Mouse (Mus musculus): ENCODE data around the gene Nmbr. TPM values are rescaled to one million over a fixed set of nuclear protein-coding genes. Genes with fewer than 3 reads are reported as not detected.
A peak's percentile ranks its signal among the peaks of the same experiment; 100 is the strongest.

The Nmbr gene
- total RNA-seq (2021) = not detected
- long read RNA-seq, experiment 1 = 0 reads
- long read RNA-seq, experiment 2 = 0 reads

DNA sequence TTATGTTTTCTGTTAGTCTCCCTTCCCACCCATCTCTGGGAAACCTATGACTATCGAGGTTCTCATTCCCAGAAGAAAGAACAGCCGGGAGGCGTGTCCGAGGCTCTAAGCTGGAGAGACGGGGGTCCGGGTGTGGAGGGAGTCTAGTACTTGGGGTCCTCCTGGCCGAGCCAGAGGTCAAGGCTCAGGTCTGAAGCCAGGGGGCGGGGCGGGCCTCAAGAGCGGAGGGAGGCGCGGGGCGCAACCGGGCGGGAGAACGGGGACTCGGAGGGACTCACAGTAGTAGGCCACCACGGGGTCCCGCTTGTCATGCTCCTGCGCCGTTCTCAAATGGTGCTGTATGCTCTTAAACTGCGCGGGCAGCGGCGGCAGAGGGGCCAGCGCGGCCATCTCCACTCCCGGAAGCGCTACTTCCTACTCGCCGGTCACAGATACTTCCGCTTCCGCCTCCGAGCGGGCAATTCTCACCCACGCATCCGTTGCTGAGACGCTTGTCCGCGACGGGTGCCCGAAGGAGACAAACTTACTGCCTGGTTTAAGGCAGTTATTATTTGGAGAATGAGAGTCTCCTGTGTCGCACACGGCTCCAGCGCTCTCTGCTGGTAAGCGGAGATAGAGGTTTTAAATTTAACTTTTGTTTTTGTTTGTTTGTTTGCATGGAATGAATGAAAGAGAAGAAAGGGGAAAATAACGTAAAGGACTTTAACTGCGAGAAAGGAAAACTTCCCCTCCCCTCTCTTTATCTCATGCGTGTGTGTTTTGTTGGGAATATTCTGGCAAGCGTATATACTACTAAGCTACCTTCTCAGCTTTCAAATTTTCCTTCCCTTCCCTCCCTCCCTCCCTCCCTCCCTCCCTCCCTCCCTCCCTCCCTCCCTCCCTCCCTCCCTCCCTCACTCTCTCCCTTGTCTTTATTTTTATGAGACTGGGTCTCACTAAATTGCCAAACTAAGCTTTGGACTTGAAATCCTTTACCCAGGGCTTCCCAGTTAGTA is at the start of gene Nmbr, which contains the start of gene Vta1:
Gene Nmbr (plus strand): TSS at position 520 of the 995 bp plus-strand sequence.
Gene Vta1 (minus strand): TSS at position 489 of the 995 bp plus-strand sequence.
- intact Hi-C loops (cut with DNase I) = loop anchor here (2.0 kb wide), 2 partner anchors 255 to 299 kb away; no protein-coding TSS in a partner anchor
- DNase-seq = peak; percentile 95 to 97

DNA sequence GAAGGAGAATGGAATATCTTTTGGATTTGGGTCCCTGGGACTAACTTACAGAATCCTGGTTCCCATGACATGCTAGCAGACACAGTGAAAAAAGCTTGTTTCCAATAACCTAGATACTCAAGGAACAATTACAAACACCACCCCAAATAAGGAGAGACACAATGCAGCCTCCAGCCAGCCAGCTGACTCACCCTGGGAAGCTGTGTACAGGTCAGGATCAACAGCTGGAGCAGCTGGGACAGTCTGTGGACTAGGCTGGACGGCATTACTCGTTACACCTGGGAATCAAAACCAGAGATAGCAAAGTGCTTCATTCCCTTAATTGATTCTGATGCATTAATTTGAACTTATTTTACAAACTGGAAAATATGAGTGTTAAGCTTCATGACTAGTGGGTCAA is 44.5 kb upstream of the Nmbr start:
- intact Hi-C loops (cut with DNase I) = no loop called here
- peak; percentile 19 to 41 for DNase-seq

DNA sequence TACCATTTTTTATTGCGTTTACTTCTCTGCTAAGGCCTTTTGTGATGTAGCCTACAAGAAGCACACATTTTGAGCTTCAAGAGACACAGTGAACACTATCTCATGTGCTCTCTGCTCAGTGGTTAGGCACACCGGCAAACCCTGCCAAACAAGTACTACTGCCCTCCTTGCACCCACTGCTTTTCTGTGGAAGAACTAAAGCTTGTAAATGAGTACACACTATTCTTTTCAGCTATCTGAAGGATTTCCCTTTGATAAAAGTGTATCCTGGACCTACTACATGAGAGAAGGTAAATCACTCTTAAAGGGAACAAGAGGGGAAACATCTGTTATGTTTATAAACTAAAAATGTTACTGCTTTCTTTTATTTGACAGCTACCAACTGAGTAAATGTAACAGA is 39.2 kb upstream of the Nmbr start:
- no peak for DNase-seq
- intact Hi-C loops (cut with DNase I) = no loop called here

DNA sequence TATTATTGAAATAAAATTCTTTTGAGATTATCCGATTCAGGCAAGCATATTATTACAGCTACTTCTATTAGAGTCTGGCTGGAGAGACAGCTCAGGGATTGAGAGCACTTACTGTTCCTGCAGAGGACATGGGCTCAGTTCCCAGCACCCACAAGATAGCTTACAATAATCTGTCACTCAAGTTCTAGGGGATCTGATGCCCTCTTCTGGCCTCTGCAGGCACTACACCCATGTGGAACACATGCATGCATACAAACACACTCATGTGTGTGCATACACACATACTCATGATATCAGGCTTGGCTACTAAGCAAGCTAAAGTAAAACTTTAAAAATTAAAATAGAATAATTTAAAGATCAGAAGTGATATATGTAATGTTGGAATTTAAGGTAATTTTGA is 19.7 kb upstream of the Nmbr start:
- intact Hi-C loops (cut with DNase I) = no loop called here

DNA sequence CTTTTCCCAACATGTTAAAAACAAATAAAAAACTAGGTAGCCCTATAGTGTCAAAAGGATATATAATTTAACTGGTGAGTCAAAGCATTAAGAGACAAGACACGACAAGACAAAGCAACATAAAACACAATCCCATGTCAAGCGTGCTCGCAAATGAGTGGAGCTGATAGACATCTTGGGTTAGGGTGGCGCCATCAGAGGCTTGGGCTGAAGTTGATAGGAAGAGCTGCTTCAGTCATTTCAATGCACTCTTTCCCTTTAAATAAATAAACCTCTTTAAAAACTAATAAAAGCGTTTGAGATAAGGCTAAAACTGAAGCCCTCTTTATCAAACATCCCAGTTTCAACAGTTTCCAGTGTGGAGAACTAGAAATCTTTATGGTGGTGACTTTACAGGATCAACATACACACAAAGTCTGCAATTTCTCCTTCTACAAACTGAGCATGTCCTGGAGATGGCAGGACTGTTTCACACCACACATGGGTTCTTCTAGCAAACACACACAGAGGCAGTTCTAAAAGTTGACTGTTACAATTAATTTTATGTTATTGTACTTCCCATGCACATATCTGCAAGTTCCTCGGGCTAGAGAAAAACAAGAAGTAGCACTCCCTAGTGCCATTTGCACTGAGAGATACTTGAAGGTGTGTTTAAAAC is 16.5 kb upstream of the Nmbr start:
- intact Hi-C loops (cut with DNase I) = no loop called here
- DNase-seq = no peak

More for the DNA sequence above, 19.7 kb upstream of the Nmbr start:
- DNase-seq = no peak

GRCm38 (mm10) chr10:14690349-14690748 is 15.0 kb upstream of the Nmbr start:
- no peak for DNase-seq
- intact Hi-C loops (cut with DNase I) = no loop called here

DNA sequence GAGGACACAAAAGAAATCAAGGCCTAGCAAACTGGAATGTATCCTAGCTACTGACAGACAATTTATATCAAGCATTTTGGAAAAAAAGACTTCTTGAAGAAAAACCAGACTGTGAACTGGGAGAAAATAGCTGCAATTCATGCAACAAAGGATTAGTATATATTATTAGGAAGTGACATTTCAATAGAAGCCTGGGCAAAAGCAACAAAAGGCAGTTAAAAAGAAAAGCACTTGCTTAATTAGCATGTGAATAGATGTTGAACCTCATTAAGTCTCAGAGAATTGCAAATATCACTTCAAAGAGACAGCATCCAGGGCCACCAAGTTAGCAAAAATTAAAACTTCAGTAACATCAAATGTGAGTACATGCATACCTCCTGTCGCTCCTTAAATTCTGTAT is 2.2 kb upstream of the Nmbr start:
- intact Hi-C loops (cut with DNase I) = no loop called here
- DNase-seq = no peak

DNA sequence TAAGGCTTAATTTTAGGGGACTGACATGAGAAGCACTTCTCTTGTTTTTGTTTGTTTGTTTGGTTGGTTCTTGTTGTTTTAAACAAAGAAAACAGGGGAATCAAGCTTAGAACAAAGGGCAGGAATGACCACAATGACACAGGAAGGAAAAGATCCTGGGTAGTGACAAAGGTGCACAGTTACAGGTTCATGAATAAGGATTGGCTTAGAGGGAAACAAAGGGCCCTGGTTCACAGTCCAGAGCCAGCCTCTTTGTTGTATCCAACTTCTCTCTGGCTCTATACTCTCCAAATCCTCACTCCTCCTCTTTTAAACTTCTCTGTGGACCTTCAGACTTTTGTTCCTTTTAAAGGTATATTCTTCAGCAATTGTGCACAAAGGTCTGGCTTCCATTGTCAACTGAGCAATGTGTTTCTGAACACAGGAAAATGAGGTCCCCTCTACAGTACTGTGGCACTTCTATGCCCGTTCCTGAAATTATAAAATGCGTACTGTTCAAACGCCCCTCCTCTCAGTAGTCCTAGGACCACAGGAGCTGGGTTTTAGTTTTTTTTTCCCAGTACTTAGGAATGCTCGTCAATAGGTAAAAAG is 1.5 kb upstream of the Nmbr start:
- intact Hi-C loops (cut with DNase I) = loop anchor here (2.0 kb wide), 2 partner anchors 253 to 297 kb away; no protein-coding TSS in a partner anchor
- no peak for DNase-seq

DNA sequence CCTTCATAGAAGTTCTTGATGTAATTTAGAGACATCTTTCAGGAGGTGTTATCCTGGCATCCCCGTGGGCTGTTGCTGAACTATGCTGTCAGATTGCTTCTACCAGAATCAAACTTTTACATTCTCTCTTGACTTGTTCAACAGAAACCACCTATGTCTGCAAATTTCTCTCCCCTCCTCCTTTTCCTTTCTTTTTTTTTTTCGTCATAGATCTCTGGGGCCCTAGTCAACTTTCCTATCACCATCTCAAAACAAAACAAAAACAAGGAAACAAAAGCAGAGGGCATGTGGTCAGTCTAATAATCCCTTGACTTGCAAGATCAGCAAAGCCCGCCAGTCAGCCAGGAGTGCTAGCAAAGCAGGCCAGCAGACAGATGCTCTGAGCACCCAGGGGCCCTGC is 12.7 kb downstream of the Nmbr start, which contains the start of gene Gje1:
Gene Gje1 (minus strand): TSS at position 101 of the 400 bp plus-strand sequence.
- DNase-seq = no peak
- intact Hi-C loops (cut with DNase I) = no loop called here

- intact Hi-C loops (cut with DNase I) = no loop called here
Observed at GRCm38 (mm10) chr10:14725671-14726070, 20.3 kb downstream of the Nmbr start.

DNA sequence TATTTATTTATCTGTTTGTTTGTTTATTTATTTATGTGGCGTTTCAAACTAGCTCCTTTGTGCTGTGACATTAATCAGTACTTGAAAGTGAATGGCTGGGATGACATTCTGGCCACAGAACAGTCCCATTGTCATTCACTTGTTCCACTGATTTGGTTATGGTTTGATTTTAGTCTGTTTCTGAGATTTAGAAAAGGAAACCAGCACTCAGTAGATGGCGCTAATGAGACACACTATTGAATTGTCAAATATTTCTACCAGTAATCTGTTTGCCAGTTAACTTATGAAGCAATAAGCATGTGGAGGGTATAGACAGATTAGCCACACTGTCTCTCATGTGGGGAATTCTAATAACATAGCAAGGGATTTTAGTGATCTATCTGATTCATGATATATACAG is 28.9 kb downstream of the Nmbr start:
- peak in 1 of 2 experiments; percentile 45 for DNase-seq

More at GRCm38 (mm10) chr10:14725671-14726070, 20.3 kb downstream of the Nmbr start:
- no peak for DNase-seq

DNA sequence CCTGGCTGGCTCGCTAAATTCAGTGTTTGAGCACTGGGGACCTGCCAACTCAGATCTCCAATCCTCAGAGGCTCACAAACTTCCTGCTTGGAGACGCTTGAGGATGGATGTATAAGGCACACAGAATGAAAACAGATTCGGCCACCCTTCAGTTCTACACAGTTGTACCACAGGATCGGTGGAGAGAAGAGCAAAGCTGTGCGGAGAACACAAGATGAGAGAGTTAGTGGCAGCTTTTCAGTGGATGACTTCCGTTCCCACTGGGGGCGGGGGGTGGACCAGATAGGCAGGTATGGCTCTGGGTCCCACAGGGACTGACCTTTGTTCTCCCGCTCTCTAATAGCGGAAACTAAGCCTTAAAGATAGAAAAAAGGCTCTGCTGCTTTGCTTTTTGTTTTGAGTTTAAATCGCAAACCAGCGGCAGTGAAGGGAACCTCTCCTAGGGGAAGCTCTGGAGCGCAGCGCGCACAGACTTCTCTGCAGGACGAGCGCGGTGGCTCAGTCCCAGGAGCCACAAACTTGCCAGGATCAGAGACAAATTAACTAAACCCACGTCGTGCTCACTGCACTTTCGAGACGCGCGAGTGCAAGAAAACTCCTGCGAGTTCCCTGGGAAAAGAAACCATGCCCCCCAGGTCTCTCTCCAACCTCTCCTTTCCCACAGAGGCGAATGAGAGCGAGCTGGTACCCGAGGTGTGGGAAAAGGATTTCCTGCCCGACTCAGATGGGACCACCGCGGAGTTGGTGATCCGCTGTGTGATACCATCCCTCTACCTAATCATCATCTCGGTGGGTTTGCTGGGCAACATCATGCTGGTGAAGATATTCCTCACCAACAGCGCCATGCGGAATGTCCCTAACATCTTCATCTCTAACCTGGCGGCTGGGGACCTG is 54.5 kb downstream of the Nmbr start:
- intact Hi-C loops (cut with DNase I) = no loop called here

More for the DNA sequence above, 28.9 kb downstream of the Nmbr start:
- intact Hi-C loops (cut with DNase I) = no loop called here

DNA sequence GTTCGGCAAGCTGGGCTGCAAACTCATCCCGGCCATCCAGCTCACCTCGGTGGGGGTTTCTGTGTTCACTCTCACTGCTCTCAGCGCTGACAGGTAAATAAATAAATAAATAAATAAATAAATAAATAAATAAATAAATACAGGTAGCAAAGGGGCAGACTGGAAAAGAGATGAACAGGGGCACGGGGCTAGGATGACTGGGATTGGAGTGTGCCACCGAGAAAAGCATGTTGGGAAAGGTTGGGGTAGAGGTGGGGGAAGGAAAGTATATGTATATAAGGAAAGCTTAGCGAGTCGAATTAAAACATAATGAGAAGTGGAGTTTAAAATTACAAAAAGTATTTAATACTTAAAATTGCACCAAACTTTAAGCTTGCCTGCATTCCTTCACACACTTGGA is 55.2 kb downstream of the Nmbr start:
- intact Hi-C loops (cut with DNase I) = no loop called here

More for the DNA sequence above, 54.5 kb downstream of the Nmbr start:
- no peak for DNase-seq

GRCm38 (mm10) chr10:14770227-14770910 is 65.0 kb downstream of the Nmbr start:
- no peak for DNase-seq
- intact Hi-C loops (cut with DNase I) = no loop called here

More for the DNA sequence above, 55.2 kb downstream of the Nmbr start:
- DNase-seq = no peak

GRCm38 (mm10) chr10:14774499-14774898 is 69.1 kb downstream of the Nmbr start:
- intact Hi-C loops (cut with DNase I) = no loop called here
- DNase-seq = no peak

DNA sequence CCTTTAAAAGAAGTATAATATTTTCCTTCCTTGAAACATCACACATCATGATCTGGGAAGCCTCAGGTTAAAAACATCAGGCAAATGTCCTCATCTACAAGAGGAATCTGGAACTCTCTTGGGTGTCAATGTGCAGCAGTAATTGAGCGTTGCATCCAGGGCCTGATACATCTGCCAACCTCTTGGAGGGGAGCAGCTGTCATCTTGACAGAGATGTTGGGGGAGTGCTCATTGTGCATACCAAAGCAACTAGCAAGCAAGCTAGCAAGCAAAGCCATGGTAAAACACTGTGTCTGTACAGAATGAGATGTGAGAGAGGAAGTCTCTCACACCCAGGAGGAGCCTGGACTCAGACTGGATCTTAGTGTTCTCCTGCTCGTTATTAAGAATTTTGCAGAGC is 84.6 kb downstream of the Nmbr start:
- intact Hi-C loops (cut with DNase I) = no loop called here
- no peak for DNase-seq

DNA sequence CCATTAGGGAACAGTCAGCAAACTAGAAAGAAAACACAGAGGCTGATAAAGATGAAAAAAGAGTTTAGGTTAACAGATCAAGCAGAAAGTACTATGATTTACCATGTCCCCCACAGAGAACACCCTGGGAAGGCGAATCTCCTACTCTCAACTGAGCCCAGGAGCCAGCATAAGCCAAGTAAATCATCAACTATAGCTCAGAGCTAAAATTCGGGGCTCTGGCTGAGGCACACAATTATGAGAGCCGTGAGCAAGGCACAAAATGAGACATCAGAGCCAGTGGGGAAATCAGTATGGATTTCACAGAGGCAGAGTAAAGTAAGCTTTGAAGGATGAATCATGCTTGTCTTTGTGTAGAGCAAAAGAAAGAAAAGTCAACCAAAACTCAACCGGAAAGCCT is 111.6 kb downstream of the Nmbr start:
- intact Hi-C loops (cut with DNase I) = no loop called here
- no peak for DNase-seq
